Mouse (Mus musculus) stomach, embryonic 16.5 days (tissue): ENCODE measurements around the gene Ldha. TPM values are rescaled to one million over a fixed set of nuclear protein-coding genes. Genes with fewer than 3 reads are reported as not detected.
"Not testable (repeated sequence)": the region's sequence is repeated elsewhere in the genome, so short reads cannot be mapped to it uniquely, and the experiment has no call there.

Source experiments
- ATAC-seq: fragments of 200-750 bp; cut with Nextera tagmentation; 2 replicates; pipeline ENCODE4 v1.8.0; 2017; ENCODE audit warnings: moderate number of reproducible peaks, moderate TSS enrichment; ENCODE audit not compliant: insufficient read depth, low FRiP score
- H3K27ac ChIP-seq: fragments of 300-500 bp; sonication (generic); 2 replicates; pipeline ENCODE4 v1.5.1; 2014; ENCODE audit warnings: low read length
- H3K27me3 ChIP-seq: fragments of 300-500 bp; sonication (generic); 2 replicates; pipeline ENCODE4 v1.6.1; 2014; ENCODE audit warnings: low read length, control low read depth, mixed read lengths; ENCODE audit not compliant: control insufficient read depth, insufficient read depth
- H3K36me3 ChIP-seq: fragments of 300-500 bp; sonication (generic); 2 replicates; pipeline ENCODE4 v1.6.1; 2014; ENCODE audit warnings: low read length; ENCODE audit not compliant: control insufficient read depth, insufficient read depth
- H3K4me1 ChIP-seq: fragments of 300-500 bp; sonication (generic); 2 replicates; pipeline ENCODE4 v1.6.1; 2014; ENCODE audit warnings: low read length, control low read depth, mixed read lengths; ENCODE audit not compliant: control insufficient read depth, insufficient read depth
- H3K4me2 ChIP-seq: fragments of 300-500 bp; sonication (generic); 2 replicates; pipeline ENCODE4 v1.6.1; 2014; ENCODE audit warnings: low read depth, low read length, mixed read lengths
- H3K4me3 ChIP-seq: fragments of 300-500 bp; sonication (generic); replicated peaks from 2 replicates; pipeline ENCODE4 v1.5.1; 2014; ENCODE audit warnings: mild to moderate bottlenecking, low read length
- H3K9ac ChIP-seq: fragments of 300-500 bp; sonication (generic); 2 replicates; pipeline ENCODE4 v1.6.1; 2014; ENCODE audit warnings: low read length
- H3K9me3 ChIP-seq: fragments of 300-500 bp; sonication (generic); replicated peaks from 2 replicates; pipeline ENCODE4 v1.6.1; 2016; ENCODE audit warnings: low read length, control low read depth; ENCODE audit not compliant: control insufficient read depth
- WGBS: fragments of 180-500 bp; shearing (Covaris S2); extraction: QIAGEN DNeasy Blood & Tissue Kit; methylation state at CpG from one replicate; pipeline ENCODE4 v1.1.7; 2014; 5-methylcytosine and 5-hydroxymethylcytosine counted together
- polyA plus RNA-seq: library from polyadenylated mRNA; unstranded; fragments of >200 nt; fragmentation: Nextera tagmentation; extraction: Ambion mirVana; gene quantifications from 2 replicates; pipeline ENCODE4 v1.2.1, GENCODE M21; 2015

The Ldha gene
- polyA plus RNA-seq, 1 experiment from 2014 or later = 1,904 TPM

- not testable (repeated sequence) for H3K9ac ChIP-seq, ATAC-seq, H3K27me3 ChIP-seq, H3K4me3 ChIP-seq, H3K4me2 ChIP-seq, H3K36me3 ChIP-seq, H3K9me3 ChIP-seq, H3K27ac ChIP-seq, H3K4me1 ChIP-seq
- 75% methylated on average over 6 of the region's 8 CpGs for WGBS
These were observed 40.7 kb downstream of the Ldha start for GRCm38 (mm10) chr7:46881941-46882340.

DNA sequence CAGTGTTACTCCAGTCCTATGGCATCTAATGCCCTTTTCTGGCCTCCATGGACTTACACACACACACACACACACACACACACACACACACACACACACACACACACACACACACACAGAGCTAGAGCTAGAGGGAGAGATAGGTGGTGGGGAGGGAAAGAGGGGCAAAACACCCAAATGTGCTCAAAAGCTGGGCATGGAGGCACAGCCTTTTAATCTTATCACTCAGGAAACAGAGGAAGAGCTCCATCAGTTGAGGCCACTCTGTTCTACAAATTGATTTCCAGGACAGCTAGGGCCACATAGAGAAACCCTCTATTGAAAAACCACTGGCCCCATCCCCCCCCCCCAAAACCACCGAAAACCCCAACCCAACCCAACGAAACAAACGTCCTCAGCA lies 42.0 kb downstream of the Ldha start:
- H3K27me3 ChIP-seq = no peaks in the 10 kb centered on the region
- no peak for ATAC-seq
- H3K4me3 ChIP-seq = no peak overlapping the region
- H3K9me3 ChIP-seq = no peaks in the 10 kb centered on the region
- WGBS = 79% methylated on average over 3 of the region's 3 CpGs
- no peaks in the 10 kb centered on the region for H3K4me1 ChIP-seq
- no peak overlapping the region for H3K9ac ChIP-seq
- no peak overlapping the region for H3K4me2 ChIP-seq
- H3K36me3 ChIP-seq = peaks cover 11% of the 10 kb centered on the region; the same call in 1 of the 2 replicates
- no peak overlapping the region for H3K27ac ChIP-seq

- Histone ChIP-seq H3K27ac (no peak overlapping the region), H3K36me3 (peaks cover 47% of the 10 kb centered on the region), H3K9me3 (no peaks in the 10 kb centered on the region), H3K4me3 (no peak overlapping the region), H3K27me3 (no peaks in the 10 kb centered on the region), H3K4me1 (no peaks in the 10 kb centered on the region), H3K4me2 (no peak overlapping the region), H3K9ac (no peak overlapping the region)
- 90% methylated on average over 3 of the region's 3 CpGs for WGBS
- ATAC-seq = no peak
These were observed 54.2 kb downstream of the Ldha start for GRCm38 (mm10) chr7:46895511-46895910.

DNA sequence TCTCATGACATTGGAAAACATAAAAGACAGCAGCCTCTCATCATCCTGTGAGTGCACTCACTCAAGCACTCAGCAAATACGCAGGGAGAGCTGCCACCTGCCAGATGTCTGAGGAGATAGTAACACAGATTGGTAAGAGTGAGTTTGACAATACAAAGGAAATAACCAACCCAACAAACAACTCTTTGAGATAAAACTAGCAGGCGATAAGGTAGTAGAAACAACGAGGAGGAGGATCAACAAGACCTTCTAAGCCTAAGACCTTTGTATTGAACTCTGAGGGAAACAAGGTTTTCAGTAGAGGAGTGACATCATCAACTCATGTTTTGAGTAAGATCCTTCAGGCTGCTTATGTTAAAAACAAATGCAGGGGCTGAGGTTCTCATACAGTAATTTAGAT lies 58.1 kb downstream of the Ldha start:
- Histone ChIP-seq H3K36me3 (peaks cover 39% of the 10 kb centered on the region), H3K4me2 (no peak overlapping the region)

More for the DNA sequence above, 58.1 kb downstream of the Ldha start:
- Histone ChIP-seq H3K4me3 (no peak overlapping the region), H3K27ac (no peak overlapping the region), H3K9me3 (no peaks in the 10 kb centered on the region), H3K27me3 (no peaks in the 10 kb centered on the region), H3K9ac (no peak overlapping the region), H3K4me1 (no peaks in the 10 kb centered on the region)
- ATAC-seq = no peak
- WGBS = 82% methylated on average over 3 of the region's 3 CpGs

Other genes starting within 250 kb of the Ldha start
- 13.5 and 14.9 TPM in 2 replicates for gene Sergef, start 201.7 kb upstream of the Ldha start, polyA plus RNA-seq
- 1.0 TPM in 2 replicates for gene Tph1, start 168.9 kb upstream of the Ldha start, polyA plus RNA-seq
- gene Saal1, start 130.8 kb upstream of the Ldha start, polyA plus RNA-seq = 23.2 and 25.6 TPM in 2 replicates
- gene Saa3, start 125.8 kb upstream of the Ldha start, polyA plus RNA-seq = 0.32 and 0.54 TPM in 2 replicates
- gene Saa4, start 108.9 kb upstream of the Ldha start, polyA plus RNA-seq = 0.27 and 0.68 TPM in 2 replicates
- 0.48 TPM in 1 of 2 replicates, not detected in the other for gene Saa1, start 98.5 kb upstream of the Ldha start, polyA plus RNA-seq
- gene Saa2, start 89.7 kb upstream of the Ldha start, polyA plus RNA-seq = not detected in 2 replicates
- 20.5 and 23.4 TPM in 2 replicates for gene Hps5, start 45.4 kb upstream of the Ldha start, polyA plus RNA-seq
- gene Gtf2h1, start 45.4 kb upstream of the Ldha start, polyA plus RNA-seq = 50.0 and 51.6 TPM in 2 replicates
- not detected in 2 replicates for gene Ldhc, start 19.7 kb downstream of the Ldha start, polyA plus RNA-seq
- gene Tsg101, start 78.5 kb downstream of the Ldha start, polyA plus RNA-seq = 137 and 140 TPM in 2 replicates
- gene Uevld, start 117.1 kb downstream of the Ldha start, polyA plus RNA-seq = 11.6 and 12.6 TPM in 2 replicates
- gene Gm9999, start 142.1 kb downstream of the Ldha start, polyA plus RNA-seq = not detected in 2 replicates
- gene Spty2d1, start 166.9 kb downstream of the Ldha start, polyA plus RNA-seq = 25.1 and 25.7 TPM in 2 replicates
- 27.9 and 29.9 TPM in 2 replicates for gene Tmem86a, start 209.1 kb downstream of the Ldha start, polyA plus RNA-seq